Mouse (Mus musculus): Measurements from ENCODE around the gene Trub2. TPM values are rescaled to one million over a fixed set of nuclear protein-coding genes. Genes with fewer than 3 reads are reported as not detected.

The Trub2 gene
- 25.2 and 30.9 TPM in 2 replicates for polyA plus RNA-seq (2015; fragmentation: Nextera tagmentation; extraction: Ambion mirVana)

DNA sequence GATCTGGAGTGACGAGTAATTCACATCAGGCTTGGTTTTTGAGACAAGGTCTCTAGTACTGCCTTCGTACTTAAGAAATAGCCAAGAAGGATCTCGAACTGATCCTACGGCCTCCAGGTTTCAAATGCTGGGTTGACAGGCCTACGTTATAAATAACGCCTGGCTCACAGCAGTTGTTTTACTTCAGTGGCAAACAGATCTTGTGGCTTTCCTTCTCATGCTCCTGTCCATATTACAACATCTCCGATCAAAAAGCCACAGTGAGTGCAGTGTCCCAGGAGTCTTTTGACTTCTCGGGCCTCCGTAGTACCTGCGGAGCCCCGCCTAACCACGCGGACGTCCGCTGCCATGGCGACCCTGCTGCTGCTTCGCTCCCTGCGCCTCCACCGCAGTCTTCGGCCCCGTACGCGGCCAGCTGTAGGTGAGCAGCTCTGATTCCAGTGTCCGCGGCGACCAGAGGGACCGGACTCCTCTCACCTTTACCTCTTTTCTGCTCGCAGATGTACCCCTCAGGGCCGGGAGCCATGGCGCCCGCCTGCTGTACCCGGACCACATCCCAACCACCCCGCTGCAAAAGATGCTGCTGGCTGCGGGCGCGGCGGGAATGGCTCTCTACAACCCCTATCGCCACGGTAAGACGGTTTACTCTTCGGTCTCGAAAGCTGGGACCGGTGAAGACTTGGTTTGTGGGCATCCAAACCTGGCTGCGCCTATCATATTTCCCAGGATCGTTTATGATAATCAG is at the start of gene Trub2:
TSS of gene Trub2 (minus strand) at position 566 of the 745 bp plus-strand sequence.
- peak within 1 kb of the TSS; percentile 97 for H3K4me3 ChIP-seq (replicated peaks; ENCODE audit: low read length)
- peak within 1 kb of the TSS; percentile 81 for H3K27ac ChIP-seq (ENCODE audit: low read length)
- H3K36me3 ChIP-seq (ENCODE audit: control insufficient read depth, insufficient read depth, low read length), result peaks cover 12% of the 10 kb centered on the region
- peaks cover 13% of the 10 kb centered on the region for H3K4me1 ChIP-seq (ENCODE audit: control insufficient read depth, insufficient read depth, low read length)
- no peaks in the 10 kb centered on the region for H3K27me3 ChIP-seq (ENCODE audit: control insufficient read depth, insufficient read depth, low read length)
- H3K9me3 ChIP-seq (replicated peaks; ENCODE audit: control insufficient read depth, low read length), result no peaks in the 10 kb centered on the region
- H3K9ac ChIP-seq (ENCODE audit: low read length), result peak within 1 kb of the TSS; percentile 84
- 1% methylated on average over 45 of the region's 45 CpGs for WGBS
- ATAC-seq (ENCODE audit: insufficient read depth, low FRiP score), result peak; percentile 84
- peak within 1 kb of the TSS; percentile 80 for H3K4me2 ChIP-seq (ENCODE audit: low read depth, low read length)

DNA sequence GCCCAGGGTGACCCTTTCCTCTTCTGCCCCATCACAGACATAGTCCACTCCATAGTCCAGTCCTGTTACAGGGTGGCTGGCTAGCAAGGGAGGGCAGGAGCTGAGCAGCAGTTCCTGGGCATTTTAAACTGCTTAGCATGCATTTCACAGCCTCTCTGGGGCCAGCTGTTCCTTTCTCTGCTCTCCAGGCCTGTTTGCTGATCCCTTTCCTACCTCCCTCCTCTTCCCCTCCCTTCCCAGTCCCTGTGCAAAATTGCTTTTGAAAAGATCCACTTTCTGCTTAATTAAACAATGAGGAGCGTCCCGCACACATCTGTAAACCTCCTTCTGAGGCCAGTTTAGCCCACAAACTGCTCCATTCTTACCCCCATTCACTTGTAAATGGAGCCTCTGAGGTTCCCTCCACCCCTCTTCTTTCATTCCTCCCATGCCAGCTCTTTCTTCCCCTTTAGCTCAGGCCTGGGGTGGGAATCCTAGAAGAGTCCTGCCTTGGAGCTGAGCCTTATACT is 47.1 kb upstream of the Trub2 start:
- Histone ChIP-seq H3K4me1 (ENCODE audit: control insufficient read depth, insufficient read depth, low read length) (no peaks in the 10 kb centered on the region), H3K27ac (ENCODE audit: low read length) (no peak overlapping the region), H3K27me3 (ENCODE audit: control insufficient read depth, insufficient read depth, low read length) (no peaks in the 10 kb centered on the region), H3K4me2 (ENCODE audit: low read depth, low read length) (no peak overlapping the region), H3K9me3 (replicated peaks; ENCODE audit: control insufficient read depth, low read length) (no peaks in the 10 kb centered on the region), H3K9ac (ENCODE audit: low read length) (no peak overlapping the region), H3K4me3 (replicated peaks; ENCODE audit: low read length) (no peak overlapping the region), H3K36me3 (ENCODE audit: control insufficient read depth, insufficient read depth, low read length) (no peaks in the 10 kb centered on the region)
- 66% methylated on average over 2 of the region's 2 CpGs for whole genome bisulfite sequencing
- no peak for ATAC-seq (ENCODE audit: insufficient read depth, low FRiP score)

DNA sequence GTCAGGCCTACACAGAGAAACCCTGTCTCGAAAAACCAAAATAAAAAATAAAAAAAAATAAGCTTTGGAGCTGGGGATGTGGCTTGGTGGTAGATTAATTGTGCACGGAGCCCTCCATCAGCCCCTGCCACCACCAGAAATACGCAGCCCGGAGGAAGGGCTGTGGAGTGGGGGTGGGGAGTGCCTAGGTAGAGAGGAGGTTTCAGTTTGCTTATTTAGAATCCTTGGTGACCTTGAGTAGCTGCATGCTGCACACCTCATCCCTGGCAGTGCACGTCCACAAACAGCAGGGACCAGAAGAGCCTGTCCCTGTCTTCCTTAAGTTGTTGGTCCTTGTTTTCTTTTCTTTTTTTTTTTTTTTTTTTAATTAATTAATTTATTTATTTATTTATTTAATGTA is 45.5 kb upstream of the Trub2 start:
- no peak overlapping the region for H3K27ac ChIP-seq (ENCODE audit: low read length)
- H3K4me3 ChIP-seq (replicated peaks; ENCODE audit: low read length), result no peak overlapping the region
- H3K9me3 ChIP-seq (replicated peaks; ENCODE audit: control insufficient read depth, low read length), result no peaks in the 10 kb centered on the region
- no peaks in the 10 kb centered on the region for H3K4me1 ChIP-seq (ENCODE audit: control insufficient read depth, insufficient read depth, low read length)
- no peaks in the 10 kb centered on the region for H3K27me3 ChIP-seq (ENCODE audit: control insufficient read depth, insufficient read depth, low read length)
- no peak for ATAC-seq (ENCODE audit: insufficient read depth, low FRiP score)
- no peak overlapping the region for H3K9ac ChIP-seq (ENCODE audit: low read length)
- WGBS, result 92% methylated on average over 5 of the region's 5 CpGs
- no peak overlapping the region for H3K4me2 ChIP-seq (ENCODE audit: low read depth, low read length)
- H3K36me3 ChIP-seq (ENCODE audit: control insufficient read depth, insufficient read depth, low read length), result no peaks in the 10 kb centered on the region

DNA sequence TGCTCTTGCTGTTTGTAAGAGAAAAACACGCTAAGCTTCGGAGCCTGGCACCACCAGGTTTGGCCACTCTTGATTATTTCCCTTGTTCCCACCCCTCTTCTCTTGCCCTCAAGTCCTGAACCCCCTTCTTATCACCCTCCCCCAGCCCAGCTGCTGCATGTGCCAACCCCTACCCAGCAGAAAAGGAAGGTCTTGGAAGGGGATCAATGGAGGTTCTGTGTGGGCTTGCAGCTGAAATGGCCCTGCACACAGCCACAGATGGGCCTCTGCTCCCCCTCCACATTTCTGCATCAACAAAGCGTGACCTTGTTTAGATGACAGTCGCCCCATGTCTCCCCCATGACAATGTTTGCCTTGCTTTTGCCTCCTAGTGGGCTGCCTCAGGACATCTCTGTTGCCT is 42.8 kb upstream of the Trub2 start:
- Histone ChIP-seq H3K9ac (ENCODE audit: low read length) (no peak overlapping the region), H3K4me3 (replicated peaks; ENCODE audit: low read length) (no peak overlapping the region), H3K9me3 (replicated peaks; ENCODE audit: control insufficient read depth, low read length) (no peaks in the 10 kb centered on the region), H3K36me3 (ENCODE audit: control insufficient read depth, insufficient read depth, low read length) (no peaks in the 10 kb centered on the region), H3K4me1 (ENCODE audit: control insufficient read depth, insufficient read depth, low read length) (peaks cover 11% of the 10 kb centered on the region), H3K27me3 (ENCODE audit: control insufficient read depth, insufficient read depth, low read length) (no peaks in the 10 kb centered on the region), H3K4me2 (ENCODE audit: low read depth, low read length) (no peak overlapping the region), H3K27ac (ENCODE audit: low read length) (no peak overlapping the region)
- WGBS, result 84% methylated on average over 4 of the region's 4 CpGs
- ATAC-seq (ENCODE audit: insufficient read depth, low FRiP score), result no peak

DNA sequence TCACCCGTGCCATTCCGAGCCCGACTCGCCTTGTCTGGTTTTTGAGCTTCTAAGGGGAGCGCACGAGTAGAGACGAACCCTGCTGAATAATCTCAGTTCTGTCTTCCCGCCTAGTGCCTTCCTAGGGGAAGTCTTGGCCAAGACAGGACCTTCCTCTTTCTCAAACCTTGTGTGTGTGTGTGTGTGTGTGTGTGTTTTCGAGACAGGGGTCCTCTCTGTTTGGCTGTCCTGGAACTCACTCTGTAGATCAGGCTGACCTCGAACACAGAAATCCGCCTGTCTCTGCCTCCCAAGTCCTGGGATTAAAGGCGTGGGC is 39.4 kb upstream of the Trub2 start:
- ATAC-seq (ENCODE audit: insufficient read depth, low FRiP score), result no peak
- H3K4me2 ChIP-seq (ENCODE audit: low read depth, low read length), result peak overlapping the region; percentile 89
- peak overlapping the region; percentile 86 for H3K9ac ChIP-seq (ENCODE audit: low read length)
- H3K27ac ChIP-seq (ENCODE audit: low read length), result peak overlapping the region; percentile 24; the same call in 1 of the 2 replicates
- peaks cover 12% of the 10 kb centered on the region for H3K4me1 ChIP-seq (ENCODE audit: control insufficient read depth, insufficient read depth, low read length)
- peak overlapping the region; percentile 98 for H3K4me3 ChIP-seq (replicated peaks; ENCODE audit: low read length)
- no peaks in the 10 kb centered on the region for H3K9me3 ChIP-seq (replicated peaks; ENCODE audit: control insufficient read depth, low read length)
- no peaks in the 10 kb centered on the region for H3K27me3 ChIP-seq (ENCODE audit: control insufficient read depth, insufficient read depth, low read length)
- 3% methylated on average over 12 of the region's 12 CpGs for WGBS
- H3K36me3 ChIP-seq (ENCODE audit: control insufficient read depth, insufficient read depth, low read length), result no peaks in the 10 kb centered on the region

DNA sequence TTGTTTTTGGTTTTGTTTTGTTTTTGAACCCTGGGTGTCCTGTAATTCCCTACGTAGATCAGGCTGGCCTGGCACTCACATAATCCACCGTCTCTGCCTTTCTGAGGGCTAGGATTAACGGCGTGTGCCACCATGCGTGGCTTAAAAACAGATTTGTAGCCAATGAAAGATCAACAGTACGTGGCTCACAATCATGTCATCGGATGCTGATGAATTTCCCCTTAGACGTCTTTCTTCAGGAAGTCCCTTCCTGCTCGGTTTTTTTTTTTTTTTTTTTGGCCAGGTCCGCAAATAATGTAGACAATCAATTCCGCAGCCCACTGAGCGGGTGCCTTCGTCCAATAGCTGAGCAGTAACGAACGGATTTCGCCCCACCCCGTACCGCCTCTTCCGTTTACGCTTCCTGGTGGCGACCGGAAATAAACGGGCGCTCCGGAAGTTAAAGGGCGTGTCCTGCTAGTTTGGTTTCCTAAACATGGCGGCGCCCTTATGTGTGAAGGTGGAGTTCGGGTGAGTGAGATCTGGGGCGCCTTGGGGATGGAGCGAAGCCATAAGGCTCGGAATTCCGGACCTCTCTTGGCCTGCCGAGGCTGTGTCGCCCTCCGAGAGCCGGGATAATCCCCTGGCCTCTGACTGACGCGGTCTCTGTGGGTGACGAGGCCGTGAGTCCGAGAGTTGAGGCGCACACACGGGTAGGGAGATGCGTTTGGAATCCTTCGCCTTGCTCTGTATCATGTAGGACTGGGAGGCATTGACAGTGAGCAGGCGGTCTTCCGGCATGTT is 38.8 kb upstream of the Trub2 start:
- H3K27me3 ChIP-seq (ENCODE audit: control insufficient read depth, insufficient read depth, low read length), result no peaks in the 10 kb centered on the region
- peaks cover 12% of the 10 kb centered on the region for H3K4me1 ChIP-seq (ENCODE audit: control insufficient read depth, insufficient read depth, low read length)
- H3K9ac ChIP-seq (ENCODE audit: low read length), result peak overlapping the region; percentile 86
- H3K9me3 ChIP-seq (replicated peaks; ENCODE audit: control insufficient read depth, low read length), result no peaks in the 10 kb centered on the region
- H3K4me3 ChIP-seq (replicated peaks; ENCODE audit: low read length), result peak overlapping the region; percentile 98
- peak overlapping the region; percentile 89 for H3K4me2 ChIP-seq (ENCODE audit: low read depth, low read length)
- H3K27ac ChIP-seq (ENCODE audit: low read length), result peak overlapping the region; percentile 97
- peak; percentile 98 for ATAC-seq (ENCODE audit: insufficient read depth, low FRiP score)
- WGBS, result under 1% methylated on average over 48 of the region's 48 CpGs
- no peaks in the 10 kb centered on the region for H3K36me3 ChIP-seq (ENCODE audit: control insufficient read depth, insufficient read depth, low read length)

DNA sequence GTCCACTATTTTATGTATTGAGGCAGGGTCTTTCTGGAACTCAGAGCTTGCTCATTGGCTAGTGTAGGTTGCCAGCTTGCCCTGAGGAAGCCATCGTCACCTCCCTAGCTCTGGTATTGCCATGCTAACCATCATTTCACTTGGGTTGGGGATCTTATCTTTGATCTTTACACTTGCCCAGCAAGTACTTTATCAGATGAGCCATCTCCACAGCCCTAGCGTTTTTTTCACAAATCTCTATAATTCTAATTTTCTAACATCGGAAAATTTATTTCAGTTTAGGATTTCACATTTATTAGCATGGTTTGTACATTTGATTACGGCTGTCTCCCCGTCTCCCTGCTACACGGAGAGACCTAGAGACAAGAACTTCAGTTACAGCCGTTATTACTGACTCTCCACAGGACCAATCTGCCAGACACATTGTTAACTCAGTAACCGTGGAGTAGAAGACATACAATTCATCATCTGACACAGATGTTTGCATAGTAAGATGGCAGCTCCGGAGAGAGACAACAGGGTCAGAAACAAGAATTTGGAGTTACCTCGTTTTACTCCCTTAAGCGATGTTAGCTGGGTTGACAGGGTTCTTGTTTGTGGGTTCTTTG is 38.1 kb upstream of the Trub2 start:
- H3K27me3 ChIP-seq (ENCODE audit: control insufficient read depth, insufficient read depth, low read length), result no peaks in the 10 kb centered on the region
- peak overlapping the region; percentile 97 for H3K27ac ChIP-seq (ENCODE audit: low read length)
- H3K36me3 ChIP-seq (ENCODE audit: control insufficient read depth, insufficient read depth, low read length), result no peaks in the 10 kb centered on the region
- H3K4me2 ChIP-seq (ENCODE audit: low read depth, low read length), result peak overlapping the region; percentile 66
- H3K9ac ChIP-seq (ENCODE audit: low read length), result peak overlapping the region; percentile 82
- H3K9me3 ChIP-seq (replicated peaks; ENCODE audit: control insufficient read depth, low read length), result no peaks in the 10 kb centered on the region
- H3K4me1 ChIP-seq (ENCODE audit: control insufficient read depth, insufficient read depth, low read length), result peaks cover 12% of the 10 kb centered on the region
- peak overlapping the region; percentile 98 for H3K4me3 ChIP-seq (replicated peaks; ENCODE audit: low read length)
- ATAC-seq (ENCODE audit: insufficient read depth, low FRiP score), result no peak
- 8% methylated on average over 11 of the region's 11 CpGs for WGBS

DNA sequence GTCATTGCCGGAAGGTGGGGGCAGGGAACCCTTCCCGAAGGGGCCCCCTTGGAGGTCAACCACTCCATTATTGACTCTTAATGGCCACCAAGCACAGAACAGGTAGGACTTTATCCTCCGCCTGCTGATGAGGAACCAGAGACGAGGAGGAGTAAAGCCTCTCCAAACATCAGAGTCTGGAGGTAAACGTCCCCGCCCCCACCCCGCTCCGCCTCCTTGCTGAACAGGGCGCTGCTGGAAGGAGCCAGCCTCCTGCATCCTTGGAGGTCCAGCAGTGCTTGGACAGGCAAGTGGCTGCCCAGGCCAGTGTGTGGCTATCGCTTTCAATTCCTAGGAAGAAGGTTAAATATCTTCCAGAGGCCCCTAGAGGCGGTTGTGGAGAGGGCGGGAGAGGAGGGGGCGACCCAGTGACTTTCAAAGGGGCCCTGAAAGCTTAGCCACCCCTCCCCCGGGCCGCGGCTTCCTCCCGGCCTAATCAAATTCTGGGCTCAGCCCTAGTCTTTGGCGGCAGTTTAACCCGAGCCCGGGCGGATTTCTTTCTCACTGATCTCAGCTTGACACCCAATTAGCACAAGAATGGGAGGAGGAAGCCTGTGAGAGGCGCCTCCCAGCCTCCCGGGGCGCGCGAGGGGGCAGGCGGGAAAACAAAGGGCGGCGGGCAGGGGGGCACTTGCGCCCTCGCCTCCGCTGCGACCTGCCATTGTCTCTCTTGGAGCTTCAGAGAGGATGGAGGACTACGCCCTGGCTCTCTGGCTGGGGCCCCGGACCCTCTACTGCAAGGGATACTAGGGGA is 31.9 kb upstream of the Trub2 start, which contains the start of gene Urm1:
TSS of gene Urm1 (plus strand) at position 51 of the 793 bp plus-strand sequence.
- WGBS, result under 1% methylated on average over 35 of the region's 35 CpGs

More for the DNA sequence above, 31.9 kb upstream of the Trub2 start, which contains the start of gene Urm1:
- Histone ChIP-seq H3K9me3 (replicated peaks; ENCODE audit: control insufficient read depth, low read length) (no peaks in the 10 kb centered on the region), H3K4me2 (ENCODE audit: low read depth, low read length) (peak within 1 kb of the TSS; percentile 82), H3K4me3 (replicated peaks; ENCODE audit: low read length) (peak within 1 kb of the TSS; percentile 52), H3K36me3 (ENCODE audit: control insufficient read depth, insufficient read depth, low read length) (no peaks in the 10 kb centered on the region), H3K9ac (ENCODE audit: low read length) (peak within 1 kb of the TSS; percentile 78), H3K4me1 (ENCODE audit: control insufficient read depth, insufficient read depth, low read length) (peaks cover 14% of the 10 kb centered on the region; the same call in 1 of the 2 replicates), H3K27ac (ENCODE audit: low read length) (peak within 1 kb of the TSS; percentile 95), H3K27me3 (ENCODE audit: control insufficient read depth, insufficient read depth, low read length) (no peaks in the 10 kb centered on the region)
- peak; percentile 82 for ATAC-seq (ENCODE audit: insufficient read depth, low FRiP score)

All from stomach, embryonic 16.5 days (tissue).